Mouse (Mus musculus) lung, postnatal 14 days (tissue): Measurements from ENCODE around the gene Glp2r.
A peak's percentile ranks its signal among the peaks of the same experiment; 100 is the strongest.

Source experiments
- DNase-seq: peaks from one replicate; pipeline ENCODE4 v3.0.0; 2021

The Glp2r gene

DNA sequence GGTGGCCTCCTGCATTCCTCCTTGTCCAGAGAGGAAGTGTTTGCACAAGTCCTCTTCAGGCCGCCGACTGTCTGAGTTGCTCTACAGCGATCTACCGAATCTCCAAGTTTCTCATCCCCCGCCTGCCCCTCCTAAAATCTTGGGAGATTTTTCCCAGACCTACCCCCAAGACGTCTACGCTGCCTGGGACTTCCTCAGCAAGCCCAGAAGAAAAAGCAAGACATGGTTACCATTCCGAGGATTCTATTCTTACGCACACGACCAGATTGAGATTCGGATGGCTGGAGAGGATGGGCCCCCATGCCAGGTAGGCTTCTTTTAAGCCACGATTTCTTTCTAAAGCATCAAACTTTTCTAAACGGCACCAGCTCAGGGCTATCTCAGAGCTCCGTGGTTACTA is at the start of gene Glp2r:
Gene Glp2r (minus strand): TSS at position 101 of the 400 bp plus-strand sequence.
- DNase-seq, result no peak

DNA sequence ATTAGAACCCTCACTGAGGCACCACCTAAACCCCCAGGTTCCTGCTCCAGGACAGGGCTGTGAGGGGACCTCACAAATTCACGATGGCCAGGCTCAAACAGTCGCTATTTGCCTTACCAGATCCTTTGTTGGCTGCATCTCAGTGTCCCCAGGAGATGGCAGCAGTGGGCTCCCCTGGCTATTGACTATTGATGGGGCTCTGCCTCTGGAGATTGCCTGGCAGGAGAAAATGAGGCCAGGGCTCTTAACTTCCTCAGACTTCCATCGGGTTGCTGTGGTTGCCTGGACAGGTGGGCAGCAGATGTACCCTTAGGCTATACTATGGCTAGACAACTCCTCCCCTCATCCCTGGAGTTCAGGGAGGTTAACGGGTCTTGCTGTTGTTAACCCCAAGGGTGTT is 49.3 kb upstream of the Glp2r start:
- peak; percentile 62 for DNase-seq

DNA sequence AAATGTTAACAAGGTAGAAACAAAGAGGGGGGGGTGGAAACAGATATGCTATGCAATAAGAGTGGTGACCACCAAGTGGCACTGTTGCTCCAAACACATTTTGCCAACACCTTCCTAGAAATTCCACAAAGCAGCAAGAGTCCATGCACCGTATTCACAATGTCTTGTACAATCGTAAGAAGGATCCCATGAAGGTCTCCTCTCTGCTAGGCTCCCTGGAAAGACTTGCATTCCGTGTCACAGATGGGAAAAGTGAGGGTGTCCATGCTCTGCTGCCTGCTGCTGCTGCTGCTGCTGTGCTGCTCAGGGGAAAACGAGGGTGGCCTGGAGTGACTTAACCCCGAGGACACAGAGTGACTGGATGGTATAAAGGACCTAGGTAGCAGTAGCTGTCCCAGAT is 48.7 kb upstream of the Glp2r start:
- peak; percentile 63 for DNase-seq

DNA sequence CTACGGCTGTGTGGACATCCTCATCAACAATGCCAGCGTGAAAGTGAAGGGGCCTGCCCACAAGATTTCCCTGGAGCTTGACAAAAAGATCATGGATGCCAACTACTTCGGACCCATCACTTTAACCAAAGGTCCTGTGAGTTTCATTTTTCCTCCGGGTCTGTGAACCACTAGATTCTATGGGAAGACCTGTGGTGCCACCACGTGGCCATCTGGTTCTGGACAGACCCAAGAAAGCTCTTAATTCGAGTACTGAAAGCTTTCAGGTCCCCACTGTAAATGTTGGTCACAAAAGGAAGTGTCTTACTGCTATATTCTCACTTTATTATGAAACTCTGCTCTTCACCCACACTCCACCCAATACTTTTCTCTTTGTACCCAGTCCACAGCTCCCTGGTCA is 40.6 kb upstream of the Glp2r start:
- peak; percentile 28 for DNase-seq

GRCm38 (mm10) chr11:67808051-67808450 is 37.1 kb upstream of the Glp2r start:
- DNase-seq, result no peak

- DNase-seq, result no peak
Observed at GRCm38 (mm10) chr11:67806832-67807597, 36.1 kb upstream of the Glp2r start.

GRCm38 (mm10) chr11:67805538-67805937 is 34.6 kb upstream of the Glp2r start:
- no peak for DNase-seq

DNA sequence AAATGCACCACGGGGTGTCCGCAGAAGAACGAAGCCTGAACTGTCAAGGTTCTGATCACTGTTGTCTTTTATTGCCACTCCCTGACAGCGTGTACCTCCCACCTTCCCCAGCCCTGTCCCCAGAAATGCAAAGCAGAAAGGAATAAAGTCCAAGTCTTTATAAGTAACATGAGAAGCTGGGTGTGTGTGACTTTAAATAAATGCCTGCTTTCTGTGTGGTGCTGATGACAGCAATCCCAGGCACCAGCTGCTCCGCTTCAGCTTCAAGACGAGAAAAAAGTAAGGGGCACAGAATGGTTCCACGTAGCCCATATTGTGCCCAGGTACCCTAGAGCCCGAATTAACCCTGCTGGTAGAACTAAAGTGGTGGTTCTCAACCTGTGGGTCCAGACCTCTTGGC is 30.2 kb upstream of the Glp2r start:
- no peak for DNase-seq

- DNase-seq, result no peak
Observed at GRCm38 (mm10) chr11:67800130-67800723, 29.3 kb upstream of the Glp2r start.

GRCm38 (mm10) chr11:67797931-67798330 is 27.0 kb upstream of the Glp2r start, which contains the start of gene Dhrs7c:
Dhrs7c (plus strand) TSS chr11:67798187.
- no peak for DNase-seq

GRCm38 (mm10) chr11:67790182-67790581 is 19.2 kb upstream of the Glp2r start:
- no peak for DNase-seq

DNA sequence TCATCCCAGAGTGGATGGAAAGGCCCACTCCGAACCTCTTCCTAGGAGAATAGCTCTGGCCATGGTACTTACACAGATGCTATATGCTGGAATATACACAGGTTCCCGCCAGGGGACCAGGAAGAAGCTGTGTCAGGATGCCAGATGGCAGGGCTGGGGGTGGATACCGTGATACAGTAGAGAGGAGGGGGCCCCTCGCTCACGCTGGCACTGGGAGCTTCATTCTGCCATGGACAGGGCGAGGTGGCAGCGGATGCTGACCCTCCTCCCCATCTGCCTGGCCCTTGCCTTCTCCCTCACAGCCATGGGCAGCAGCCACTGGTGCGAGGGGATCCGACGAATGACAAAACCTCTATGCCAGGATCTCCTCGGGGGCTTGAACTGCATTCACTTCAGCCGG is 3.4 kb upstream of the Glp2r start, which contains the start of gene Gsg1l2:
Gene Gsg1l2 (plus strand): TSS at position 230 of the 400 bp plus-strand sequence.
- DNase-seq, result no peak

GRCm38 (mm10) chr11:67772577-67772976 is 1.6 kb upstream of the Glp2r start:
- DNase-seq, result peak; percentile 40

GRCm38 (mm10) chr11:67771691-67772090 is 738 bp upstream of the Glp2r start:
- DNase-seq, result no peak

GRCm38 (mm10) chr11:67757373-67758167 is 13.4 kb downstream of the Glp2r start:
- peak; percentile 5 for DNase-seq

DNA sequence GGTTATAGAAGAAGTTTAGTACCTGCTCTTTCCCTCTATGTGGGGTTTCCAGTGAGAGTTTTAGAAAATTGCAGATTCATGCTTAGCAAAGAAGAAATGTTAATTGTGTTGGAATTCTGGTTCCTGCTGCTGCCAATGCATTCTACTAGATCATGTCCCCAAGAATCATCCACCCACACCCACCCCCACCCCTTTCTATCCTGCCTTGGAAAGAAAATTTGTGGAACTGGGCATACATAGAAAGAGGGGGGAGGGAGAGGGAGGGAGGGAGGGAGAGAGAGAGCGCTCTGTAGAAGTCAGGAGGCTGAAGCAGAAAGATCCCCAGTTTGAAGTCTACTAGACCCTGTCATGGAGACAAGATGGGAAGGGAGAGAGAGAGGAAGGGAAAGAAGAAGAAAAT is 14.7 kb downstream of the Glp2r start:
- DNase-seq, result no peak

GRCm38 (mm10) chr11:67741569-67741968 is 29.4 kb downstream of the Glp2r start:
- DNase-seq, result no peak

- DNase-seq, result no peak
Observed at GRCm38 (mm10) chr11:67738846-67739490, 32.0 kb downstream of the Glp2r start.

DNA sequence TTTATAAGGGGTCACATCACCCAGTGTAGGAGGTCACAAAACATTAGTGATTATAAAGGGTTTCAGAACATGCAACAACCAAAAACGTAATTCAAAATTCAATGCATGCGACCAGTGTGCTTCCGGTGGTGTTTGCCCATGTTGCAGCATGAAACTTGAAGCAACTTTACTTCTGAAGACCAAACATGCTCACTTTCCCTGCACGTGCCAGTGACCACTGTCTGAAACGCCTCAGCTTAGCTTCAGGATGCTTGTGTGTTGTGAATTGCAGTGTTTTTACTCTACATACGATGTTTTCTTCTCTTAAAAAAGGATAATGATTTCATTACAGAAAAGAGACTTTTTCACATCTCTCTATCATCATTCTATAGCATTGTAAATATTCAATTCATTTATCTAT is 32.6 kb downstream of the Glp2r start:
- DNase-seq, result no peak

DNA sequence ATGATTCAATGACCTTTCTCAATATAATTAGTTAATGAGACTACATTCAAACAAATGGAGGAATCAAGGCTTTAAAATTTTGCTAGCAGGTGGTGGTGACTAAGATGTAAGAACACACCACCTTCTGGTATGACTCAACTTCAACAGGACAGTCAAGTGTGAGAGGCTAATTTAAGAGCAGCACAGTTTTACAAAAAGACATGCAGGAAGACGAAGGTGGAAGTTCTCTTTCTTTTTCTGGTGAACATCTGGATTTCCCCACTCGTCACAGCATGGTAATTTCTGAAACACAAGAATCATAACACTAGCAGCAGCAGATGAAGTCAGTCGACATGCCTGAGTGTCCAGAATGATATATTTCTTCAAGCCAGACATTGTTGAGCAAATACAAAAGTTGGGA is 36.4 kb downstream of the Glp2r start:
- no peak for DNase-seq

- no peak for DNase-seq
Observed at GRCm38 (mm10) chr11:67733726-67734125, 37.2 kb downstream of the Glp2r start.

DNA sequence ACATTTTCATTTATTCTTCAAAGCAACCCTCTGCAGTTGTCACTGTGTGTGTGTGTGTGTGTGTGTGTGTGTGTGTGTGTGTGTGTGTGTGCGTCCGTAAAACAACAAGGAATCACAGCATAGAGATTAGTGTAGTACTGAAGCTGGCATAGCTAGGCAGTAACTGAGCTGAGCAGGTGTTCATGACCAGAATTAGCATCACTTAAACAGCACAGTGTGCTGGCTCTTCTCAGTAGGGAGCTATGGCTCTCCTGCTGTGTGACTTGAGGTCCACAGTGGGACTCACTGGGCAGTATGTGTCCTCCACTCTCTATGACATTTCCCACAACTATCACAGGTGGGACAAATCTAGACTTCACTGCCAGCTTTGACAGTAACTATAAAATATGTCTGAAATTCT is 39.9 kb downstream of the Glp2r start:
- no peak for DNase-seq

DNA sequence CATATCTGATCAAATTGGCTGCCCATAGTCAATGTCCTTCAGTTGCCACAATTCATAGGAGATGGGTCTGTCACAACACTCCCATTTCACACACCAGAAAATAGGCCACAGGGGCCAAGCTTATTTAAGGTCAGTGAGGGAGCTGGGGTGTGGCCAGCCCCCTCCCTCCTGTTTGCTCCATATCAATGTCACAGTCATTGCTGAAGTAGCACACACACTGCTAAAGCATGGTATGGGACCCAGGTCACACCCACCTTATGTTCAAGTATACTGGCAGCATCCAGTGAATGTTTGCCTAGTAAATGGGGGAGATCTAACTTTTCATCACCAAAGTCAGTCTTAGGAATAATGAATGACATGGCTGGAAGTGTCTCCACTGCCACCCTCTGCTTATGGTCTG is 42.2 kb downstream of the Glp2r start:
- DNase-seq, result no peak
